Mouse (Mus musculus) neutrophil, adult 83 days (primary cell): ENCODE results near the gene Meioc. TPM values are rescaled to one million over a fixed set of nuclear protein-coding genes. Genes with fewer than 3 reads are reported as not detected.

ENCODE experiments used
- total RNA-seq, 2 experiments: library from RNA; stranded (reverse); gene quantifications; one replicate each; pipeline ENCODE4 v1.2.4; 2023

Meioc gene
- total RNA-seq = not detected

DNA sequence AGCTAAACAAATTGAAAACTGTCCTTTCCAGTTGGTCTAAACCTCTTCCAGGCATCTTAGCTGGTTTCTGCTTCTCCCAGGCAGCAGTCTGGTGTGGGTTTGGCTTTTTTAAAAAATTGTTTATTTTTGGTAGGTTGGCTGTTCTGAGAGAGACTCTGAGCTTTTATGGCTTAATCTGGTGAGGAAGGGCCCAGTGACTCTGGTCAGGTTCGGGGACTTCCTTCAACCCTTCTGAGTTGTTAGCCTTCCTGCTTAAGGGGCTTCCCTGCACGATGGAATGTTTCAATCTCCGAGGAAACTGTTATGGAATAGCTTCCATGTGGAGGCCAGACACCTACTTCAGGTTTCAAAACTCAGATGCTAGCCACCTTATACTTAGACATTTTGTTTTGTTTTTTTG is at the start of gene Meioc:
Meioc (plus strand) TSS at position 301 of the 400 bp plus-strand sequence.

GRCm38 (mm10) chr11:102697338-102698017 is 34.0 kb downstream of the Meioc start, which contains the start of gene Ccdc43:
Gene Ccdc43 (minus strand): TSS chr11:102697782.

Other genes with a start within 250 kb of the Meioc start
- gene Grn, start 233.4 kb upstream of the Meioc start, total RNA-seq = 100 to 1,000 TPM; 301 to 325 TPM
- gene Fam171a2, start 216.0 kb upstream of the Meioc start, total RNA-seq = not detected
- 10 to 100 TPM; 12.1 to 14.4 TPM for gene Itga2b, start 193.6 kb upstream of the Meioc start, total RNA-seq
- 10 to 100 TPM; 30.4 to 33.3 TPM for gene Gpatch8, start 107.3 kb upstream of the Meioc start, total RNA-seq
- not detected for gene Gm11627, start 84.3 kb upstream of the Meioc start, total RNA-seq
- not detected for gene Fzd2, start 59.3 kb upstream of the Meioc start, total RNA-seq
- 1 to 10 TPM; 9.0 to 9.9 TPM for gene Ccdc43, start 34.1 kb downstream of the Meioc start, total RNA-seq
- under 1 TPM; 0.70 to 0.86 TPM for gene Adam11, start 97.7 kb downstream of the Meioc start, total RNA-seq
- not detected for gene Gjc1, start 156.0 kb downstream of the Meioc start, total RNA-seq
- not detected for gene Higd1b, start 172.1 kb downstream of the Meioc start, total RNA-seq
- gene Eftud2, start 217.3 kb downstream of the Meioc start, total RNA-seq = 10 to 100 TPM; 64.6 to 70.3 TPM
- gene Ccdc103, start 217.5 kb downstream of the Meioc start, total RNA-seq = not detected
- not detected for gene Fam187a, start 221.5 kb downstream of the Meioc start, total RNA-seq
- gene Gfap, start 237.2 kb downstream of the Meioc start, total RNA-seq = 1 to 10 TPM; 1.8 to 2.8 TPM